Comparison of ENCODE assay signal across 7 mouse cellular contexts in genomic region chr17:4778161-4778560, GRCm38 (mm10).
DNase-seq lines count a peak whose midpoint lies in the region; ATAC-seq and TF ChIP-seq lines count a peak whose summit lies in the region.

No protein-coding gene starts in this region.

- H3K9ac ChIP-seq in intestine, postnatal 0 days (ENCODE audit: low read depth, low read length), result no peak overlapping the region
- no peak overlapping the region for H3K9ac ChIP-seq in midbrain, postnatal 0 days (replicated peaks; ENCODE audit: low read length, poor library complexity, severe bottlenecking)

- peak; percentile 97 for TF ChIP-seq CTCF in intestine, postnatal 0 days (IDR thresholded peaks at IDR 0.05; ENCODE audit: low read depth)
- TF ChIP-seq CTCF in midbrain, postnatal 0 days (IDR thresholded peaks at IDR 0.05), result peak; percentile 91

- DNase-seq in adrenal gland, adult 2 months, result peak; percentile 82
- peak; percentile 74 for DNase-seq in embryo, embryonic 10 days (ENCODE audit: low spot score)
- DNase-seq in gastrocnemius, postnatal 4 days (ENCODE audit: low spot score in 2 of 2), result peak; percentile 59 to 70
- DNase-seq in limb, embryonic 10.5 days (ENCODE audit: low spot score), result peak; percentile 90
- DNase-seq in midbrain, postnatal 0 days (ENCODE audit: low spot score), result peak; percentile 72
- peak; percentile 14 to 59 for DNase-seq in spleen, postnatal 14 days (ENCODE audit: low spot score in 2 of 2)

- H3K36me3 ChIP-seq in intestine, postnatal 0 days (ENCODE audit: control insufficient read depth, insufficient read depth), result no peaks in the 10 kb centered on the region
- H3K36me3 ChIP-seq in limb, embryonic 10.5 days, result no peaks in the 10 kb centered on the region
- no peaks in the 10 kb centered on the region for H3K36me3 ChIP-seq in midbrain, postnatal 0 days (ENCODE audit: insufficient read depth, low read length)

- no peak for ATAC-seq in intestine, postnatal 0 days
- ATAC-seq in midbrain, postnatal 0 days (ENCODE audit: low FRiP score), result 0 out of 2 replicates have a peak, but pooled peaks have one; percentile 56

- no peak overlapping the region for H3K27ac ChIP-seq in intestine, postnatal 0 days (ENCODE audit: low read depth, low read length)
- no peak overlapping the region for H3K27ac ChIP-seq in limb, embryonic 10.5 days
- no peak overlapping the region for H3K27ac ChIP-seq in midbrain, postnatal 0 days (ENCODE audit: low read depth, low read length)

- no peaks in the 10 kb centered on the region for H3K27me3 ChIP-seq in intestine, postnatal 0 days (replicated peaks; ENCODE audit: control insufficient read depth, insufficient read depth, low read length)
- H3K27me3 ChIP-seq in limb, embryonic 10.5 days (ENCODE audit: low read depth, poor library complexity, severe bottlenecking), result no peaks in the 10 kb centered on the region
- H3K27me3 ChIP-seq in midbrain, postnatal 0 days (ENCODE audit: insufficient read depth, low read length), result no peaks in the 10 kb centered on the region

- H3K4me3 ChIP-seq in intestine, postnatal 0 days (ENCODE audit: low read depth, low read length), result no peak overlapping the region
- H3K4me3 ChIP-seq in limb, embryonic 10.5 days, result no peak overlapping the region
- no peak overlapping the region for H3K4me3 ChIP-seq in midbrain, postnatal 0 days (ENCODE audit: low read depth, low read length)

- peak overlapping the region; percentile 24; the same call in 1 of the 2 replicates for H3K4me2 ChIP-seq in intestine, postnatal 0 days (replicated peaks; ENCODE audit: low read depth)
- H3K4me2 ChIP-seq in midbrain, postnatal 0 days (ENCODE audit: low read depth, low read length, poor library complexity, severe bottlenecking), result no peak overlapping the region

- no peaks in the 10 kb centered on the region for H3K4me1 ChIP-seq in intestine, postnatal 0 days (replicated peaks; ENCODE audit: control insufficient read depth, insufficient read depth, low read length)
- H3K4me1 ChIP-seq in limb, embryonic 10.5 days, result no peaks in the 10 kb centered on the region
- no peaks in the 10 kb centered on the region for H3K4me1 ChIP-seq in midbrain, postnatal 0 days (ENCODE audit: insufficient read depth, low read length)

- WGBS in intestine, postnatal 0 days, result 3% methylated on average over 14 of the region's 14 CpGs
- WGBS in limb, embryonic 10.5 days, result 2% methylated on average over 14 of the region's 14 CpGs
- 2% methylated on average over 14 of the region's 14 CpGs for WGBS in midbrain, postnatal 0 days

- H3K9me3 ChIP-seq in intestine, postnatal 0 days (ENCODE audit: control insufficient read depth), result no peaks in the 10 kb centered on the region
- H3K9me3 ChIP-seq in limb, embryonic 10.5 days (replicated peaks), result no peaks in the 10 kb centered on the region
- no peaks in the 10 kb centered on the region for H3K9me3 ChIP-seq in midbrain, postnatal 0 days (ENCODE audit: low read length)

Comparison
In these comparisons a context has a peak if more than half of its experiments do, and no peak if none do; other contexts are left out.
1. DNase-seq: peak in every context shown above with its lines; median percentile 90 in limb, embryonic 10.5 days; 82 in adrenal gland, adult 2 months; 74 in embryo, embryonic 10 days; 72 in midbrain, postnatal 0 days; 64 in gastrocnemius, postnatal 4 days; 36 in spleen, postnatal 14 days.